Mouse (Mus musculus): ENCODE measurements at regions not wholly inside any gene's neighbourhood (a gene's known extent, or its start where the extent isn't known, plus 50 kb on each side); places are given as distances from the start of the nearest gene placed in this dataset.

- no peak overlapping the region for H3K4me2 ChIP-seq (ENCODE audit: low read length)
- ATAC-seq (replicated peaks; ENCODE audit: low FRiP score, low TSS enrichment, low read depth) = no peak
These were observed 138.6 kb upstream of the Zc3h12a start for GRCm38 (mm10) chr4:125266212-125266611.

DNA sequence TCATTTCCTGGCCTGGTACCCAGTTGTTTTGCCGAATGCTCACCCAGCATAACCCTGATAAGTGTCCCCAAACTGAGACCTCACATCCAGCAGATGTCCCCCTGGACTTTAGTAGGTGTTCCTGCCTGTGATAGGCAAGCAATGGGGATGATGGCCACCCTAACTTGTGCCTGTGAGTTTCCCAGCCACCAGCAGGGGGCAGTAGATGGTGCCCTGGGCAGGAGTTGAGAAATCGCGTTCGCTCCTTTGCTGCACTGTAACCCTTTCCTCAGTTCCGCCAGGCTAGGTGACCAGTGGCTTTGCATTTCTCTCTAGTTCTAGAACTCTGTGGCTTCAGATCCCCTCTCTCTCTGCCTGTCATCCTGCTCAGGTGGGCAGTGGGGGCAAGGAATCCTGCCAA lies 137.9 kb upstream of the Zc3h12a start:
- no peak for ATAC-seq (replicated peaks; ENCODE audit: low FRiP score, low TSS enrichment, low read depth)
- H3K36me3 ChIP-seq (ENCODE audit: control insufficient read depth, insufficient read depth, low read length) = no peaks in the 10 kb centered on the region
- WGBS = 22% methylated on average over 5 of the region's 5 CpGs

More at GRCm38 (mm10) chr4:125266212-125266611, 138.6 kb upstream of the Zc3h12a start:
- Histone ChIP-seq H3K4me3 (ENCODE audit: low read depth, low read length) (no peak overlapping the region), H3K9ac (ENCODE audit: low read length) (no peak overlapping the region), H3K27ac (ENCODE audit: low read depth) (no peak overlapping the region), H3K36me3 (ENCODE audit: control insufficient read depth, insufficient read depth, low read length) (no peaks in the 10 kb centered on the region), H3K27me3 (replicated peaks; ENCODE audit: control insufficient read depth, insufficient read depth, low read length) (0 out of 2 replicates have a peak, but pooled peaks cover 13% of the 10 kb centered on the region), H3K9me3 (ENCODE audit: control insufficient read depth, low read length) (no peaks in the 10 kb centered on the region), H3K4me1 (replicated peaks; ENCODE audit: control insufficient read depth, insufficient read depth, low read length) (no peaks in the 10 kb centered on the region)
- no peak for DNase-seq (ENCODE audit: low spot score)
- WGBS = 67% methylated on average over 1 of the region's 1 CpGs

GRCm38 (mm10) chr4:125265065-125265464 lies 137.4 kb upstream of the Zc3h12a start:
- no peak for ATAC-seq (replicated peaks; ENCODE audit: low FRiP score, low TSS enrichment, low read depth)
- no peak overlapping the region for H3K9ac ChIP-seq (ENCODE audit: low read length)
- 45% methylated on average over 7 of the region's 7 CpGs for WGBS

More for the DNA sequence above, 137.9 kb upstream of the Zc3h12a start:
- H3K4me3 ChIP-seq (ENCODE audit: low read depth, low read length) = no peak overlapping the region
- no peaks in the 10 kb centered on the region for H3K9me3 ChIP-seq (ENCODE audit: control insufficient read depth, low read length)
- no peak overlapping the region for H3K4me2 ChIP-seq (ENCODE audit: low read length)
- 0 out of 2 replicates have a peak, but pooled peaks cover 10% of the 10 kb centered on the region for H3K27me3 ChIP-seq (replicated peaks; ENCODE audit: control insufficient read depth, insufficient read depth, low read length)
- H3K27ac ChIP-seq (ENCODE audit: low read depth) = no peak overlapping the region
- peak; percentile 59 for DNase-seq (ENCODE audit: low spot score)
- H3K9ac ChIP-seq (ENCODE audit: low read length) = no peak overlapping the region
- no peaks in the 10 kb centered on the region for H3K4me1 ChIP-seq (replicated peaks; ENCODE audit: control insufficient read depth, insufficient read depth, low read length)

GRCm38 (mm10) chr4:125261547-125261946 lies 133.9 kb upstream of the Zc3h12a start:
- no peak overlapping the region for H3K4me3 ChIP-seq (ENCODE audit: low read depth, low read length)
- DNase-seq (ENCODE audit: low spot score) (no peak), ATAC-seq (replicated peaks; ENCODE audit: low FRiP score, low TSS enrichment, low read depth) (no peak)
- no peak overlapping the region for H3K9ac ChIP-seq (ENCODE audit: low read length)
- no peak overlapping the region for H3K27ac ChIP-seq (ENCODE audit: low read depth)
- 0 out of 2 replicates have a peak, but pooled peaks cover 3% of the 10 kb centered on the region for H3K27me3 ChIP-seq (replicated peaks; ENCODE audit: control insufficient read depth, insufficient read depth, low read length)
- no peaks in the 10 kb centered on the region for H3K4me1 ChIP-seq (replicated peaks; ENCODE audit: control insufficient read depth, insufficient read depth, low read length)
- no peak overlapping the region for H3K4me2 ChIP-seq (ENCODE audit: low read length)
- WGBS = 66% methylated on average over 8 of the region's 8 CpGs
- H3K9me3 ChIP-seq (ENCODE audit: control insufficient read depth, low read length) = no peaks in the 10 kb centered on the region
- no peaks in the 10 kb centered on the region for H3K36me3 ChIP-seq (ENCODE audit: control insufficient read depth, insufficient read depth, low read length)

More at GRCm38 (mm10) chr4:125265065-125265464, 137.4 kb upstream of the Zc3h12a start:
- no peak overlapping the region for H3K4me2 ChIP-seq (ENCODE audit: low read length)
- no peak for DNase-seq (ENCODE audit: low spot score)
- no peaks in the 10 kb centered on the region for H3K36me3 ChIP-seq (ENCODE audit: control insufficient read depth, insufficient read depth, low read length)
- H3K27ac ChIP-seq (ENCODE audit: low read depth) = no peak overlapping the region
- no peaks in the 10 kb centered on the region for H3K4me1 ChIP-seq (replicated peaks; ENCODE audit: control insufficient read depth, insufficient read depth, low read length)
- H3K27me3 ChIP-seq (replicated peaks; ENCODE audit: control insufficient read depth, insufficient read depth, low read length) = 0 out of 2 replicates have a peak, but pooled peaks cover 7% of the 10 kb centered on the region
- H3K4me3 ChIP-seq (ENCODE audit: low read depth, low read length) = no peak overlapping the region
- H3K9me3 ChIP-seq (ENCODE audit: control insufficient read depth, low read length) = no peaks in the 10 kb centered on the region

GRCm38 (mm10) chr4:125259306-125259705 lies 131.7 kb upstream of the Zc3h12a start:
- no peak overlapping the region for H3K9ac ChIP-seq (ENCODE audit: low read length)
- no peaks in the 10 kb centered on the region for H3K4me1 ChIP-seq (replicated peaks; ENCODE audit: control insufficient read depth, insufficient read depth, low read length)
- DNase-seq (ENCODE audit: low spot score) (no peak), ATAC-seq (replicated peaks; ENCODE audit: low FRiP score, low TSS enrichment, low read depth) (no peak)
- no peak overlapping the region for H3K27ac ChIP-seq (ENCODE audit: low read depth)
- H3K4me3 ChIP-seq (ENCODE audit: low read depth, low read length) = no peak overlapping the region
- no peaks in the 10 kb centered on the region for H3K9me3 ChIP-seq (ENCODE audit: control insufficient read depth, low read length)
- 0 out of 2 replicates have a peak, but pooled peaks cover 3% of the 10 kb centered on the region for H3K27me3 ChIP-seq (replicated peaks; ENCODE audit: control insufficient read depth, insufficient read depth, low read length)
- H3K36me3 ChIP-seq (ENCODE audit: control insufficient read depth, insufficient read depth, low read length) = no peaks in the 10 kb centered on the region
- 28% methylated on average over 10 of the region's 10 CpGs for WGBS
- no peak overlapping the region for H3K4me2 ChIP-seq (ENCODE audit: low read length)

- H3K9me3 ChIP-seq (ENCODE audit: control insufficient read depth, low read length) = no peaks in the 10 kb centered on the region
- 57% methylated on average over 6 of the region's 6 CpGs for WGBS
- DNase-seq (ENCODE audit: low spot score) (no peak), ATAC-seq (replicated peaks; ENCODE audit: low FRiP score, low TSS enrichment, low read depth) (no peak)
- H3K9ac ChIP-seq (ENCODE audit: low read length) = no peak overlapping the region
- no peaks in the 10 kb centered on the region for H3K27me3 ChIP-seq (replicated peaks; ENCODE audit: control insufficient read depth, insufficient read depth, low read length)
- no peaks in the 10 kb centered on the region for H3K36me3 ChIP-seq (ENCODE audit: control insufficient read depth, insufficient read depth, low read length)
- H3K27ac ChIP-seq (ENCODE audit: low read depth) = no peak overlapping the region
- H3K4me3 ChIP-seq (ENCODE audit: low read depth, low read length) = no peak overlapping the region
- no peaks in the 10 kb centered on the region for H3K4me1 ChIP-seq (replicated peaks; ENCODE audit: control insufficient read depth, insufficient read depth, low read length)
- H3K4me2 ChIP-seq (ENCODE audit: low read length) = no peak overlapping the region
These were observed 130.3 kb upstream of the Zc3h12a start for GRCm38 (mm10) chr4:125257916-125258315.

- H3K9ac ChIP-seq (ENCODE audit: low read length) = no peak overlapping the region
- WGBS = 81% methylated on average over 3 of the region's 3 CpGs
- H3K4me1 ChIP-seq (replicated peaks; ENCODE audit: control insufficient read depth, insufficient read depth, low read length) = no peaks in the 10 kb centered on the region
- no peak overlapping the region for H3K4me3 ChIP-seq (ENCODE audit: low read depth, low read length)
- no peak for ATAC-seq (replicated peaks; ENCODE audit: low FRiP score, low TSS enrichment, low read depth)
- H3K27me3 ChIP-seq (replicated peaks; ENCODE audit: control insufficient read depth, insufficient read depth, low read length) = no peaks in the 10 kb centered on the region
- H3K4me2 ChIP-seq (ENCODE audit: low read length) = no peak overlapping the region
- H3K27ac ChIP-seq (ENCODE audit: low read depth) = no peak overlapping the region
- no peaks in the 10 kb centered on the region for H3K9me3 ChIP-seq (ENCODE audit: control insufficient read depth, low read length)
- no peak for DNase-seq (ENCODE audit: low spot score)
- no peaks in the 10 kb centered on the region for H3K36me3 ChIP-seq (ENCODE audit: control insufficient read depth, insufficient read depth, low read length)
These were observed 125.5 kb upstream of the Zc3h12a start for GRCm38 (mm10) chr4:125253161-125253560.

- H3K9me3 ChIP-seq (ENCODE audit: control insufficient read depth, low read length) = no peaks in the 10 kb centered on the region
- no peak overlapping the region for H3K4me2 ChIP-seq (ENCODE audit: low read length)
- DNase-seq (ENCODE audit: low spot score) (no peak), ATAC-seq (replicated peaks; ENCODE audit: low FRiP score, low TSS enrichment, low read depth) (no peak)
- no peak overlapping the region for H3K9ac ChIP-seq (ENCODE audit: low read length)
- no peak overlapping the region for H3K4me3 ChIP-seq (ENCODE audit: low read depth, low read length)
- 68% methylated on average over 8 of the region's 8 CpGs for WGBS
- H3K27ac ChIP-seq (ENCODE audit: low read depth) = no peak overlapping the region
- no peaks in the 10 kb centered on the region for H3K27me3 ChIP-seq (replicated peaks; ENCODE audit: control insufficient read depth, insufficient read depth, low read length)
- no peaks in the 10 kb centered on the region for H3K4me1 ChIP-seq (replicated peaks; ENCODE audit: control insufficient read depth, insufficient read depth, low read length)
- no peaks in the 10 kb centered on the region for H3K36me3 ChIP-seq (ENCODE audit: control insufficient read depth, insufficient read depth, low read length)
These were observed 124.6 kb upstream of the Zc3h12a start for GRCm38 (mm10) chr4:125252228-125252627.

DNA sequence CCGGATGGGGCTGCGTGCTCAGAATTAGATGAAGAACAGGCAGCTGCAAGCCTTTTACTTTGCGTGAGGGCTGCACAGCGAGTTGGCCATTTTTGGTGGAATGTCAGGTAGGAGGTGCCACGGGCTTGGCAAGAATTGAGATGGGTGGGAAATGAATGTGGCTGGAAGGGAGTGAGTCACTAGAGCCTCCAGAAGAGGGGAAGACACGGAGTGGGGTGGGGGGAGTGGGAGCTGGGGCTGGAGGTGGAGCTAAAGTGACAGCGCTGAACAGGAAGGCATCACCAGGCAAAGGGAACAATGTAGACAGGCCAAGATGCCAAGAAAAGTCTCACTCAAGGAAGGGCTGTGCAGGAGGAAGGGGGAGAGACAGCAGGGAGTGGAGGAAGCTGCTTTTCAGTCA lies 121.4 kb upstream of the Zc3h12a start:
- H3K4me2 ChIP-seq (ENCODE audit: low read length) = no peak overlapping the region
- H3K36me3 ChIP-seq (ENCODE audit: control insufficient read depth, insufficient read depth, low read length) = no peaks in the 10 kb centered on the region
- DNase-seq (ENCODE audit: low spot score) (no peak), ATAC-seq (replicated peaks; ENCODE audit: low FRiP score, low TSS enrichment, low read depth) (no peak)
- no peaks in the 10 kb centered on the region for H3K9me3 ChIP-seq (ENCODE audit: control insufficient read depth, low read length)
- no peaks in the 10 kb centered on the region for H3K27me3 ChIP-seq (replicated peaks; ENCODE audit: control insufficient read depth, insufficient read depth, low read length)
- H3K9ac ChIP-seq (ENCODE audit: low read length) = no peak overlapping the region
- WGBS = 69% methylated on average over 7 of the region's 7 CpGs
- H3K27ac ChIP-seq (ENCODE audit: low read depth) = no peak overlapping the region
- no peak overlapping the region for H3K4me3 ChIP-seq (ENCODE audit: low read depth, low read length)
- H3K4me1 ChIP-seq (replicated peaks; ENCODE audit: control insufficient read depth, insufficient read depth, low read length) = no peaks in the 10 kb centered on the region

Data from intestine, embryonic 14.5 days (tissue).